Mouse (Mus musculus) lung, embryonic 15.5 days (tissue): ENCODE measurements around the gene Rbm6. TPM values are rescaled to one million over a fixed set of nuclear protein-coding genes. Genes with fewer than 3 reads are reported as not detected.

Experiments
- ATAC-seq: fragments of 200-750 bp; cut with Nextera tagmentation; 2 replicates; pipeline ENCODE4 v1.8.0; 2017; ENCODE audit warnings: moderate number of reproducible peaks, borderline replicate concordance; ENCODE audit not compliant: low FRiP score, low TSS enrichment; ENCODE audit errors: extremely low read depth
- H3K27ac ChIP-seq: fragments of 300-500 bp; sonication (generic); 2 replicates; pipeline ENCODE4 v1.5.1; 2015; ENCODE audit warnings: moderate library complexity, mild to moderate bottlenecking, inconsistent platforms
- H3K27me3 ChIP-seq: fragments of 300-500 bp; sonication (generic); 2 replicates; pipeline ENCODE4 v1.6.1; 2015; ENCODE audit warnings: inconsistent platforms
- H3K36me3 ChIP-seq: fragments of 300-500 bp; sonication (generic); 2 replicates; pipeline ENCODE4 v1.6.1; 2015; ENCODE audit warnings: inconsistent platforms
- H3K4me1 ChIP-seq: fragments of 300-500 bp; sonication (generic); 2 replicates; pipeline ENCODE4 v1.6.1; 2015; ENCODE audit warnings: inconsistent platforms
- H3K4me2 ChIP-seq: fragments of 300-500 bp; sonication (generic); 2 replicates; pipeline ENCODE4 v1.6.1; 2015; ENCODE audit warnings: inconsistent platforms, mild to moderate bottlenecking, moderate library complexity
- H3K4me3 ChIP-seq: fragments of 300-500 bp; sonication (generic); 2 replicates; pipeline ENCODE4 v1.5.1; 2015; ENCODE audit warnings: mild to moderate bottlenecking, inconsistent platforms
- H3K9ac ChIP-seq: fragments of 300-500 bp; sonication (generic); 2 replicates; pipeline ENCODE4 v1.6.1; 2015; ENCODE audit warnings: inconsistent platforms
- H3K9me3 ChIP-seq: fragments of 300-500 bp; sonication (generic); 2 replicates; pipeline ENCODE4 v1.6.1; 2016; ENCODE audit warnings: inconsistent platforms
- WGBS: fragments of 180-500 bp; shearing (Covaris S2); methylation state at CpG from one replicate; pipeline ENCODE4 v1.1.7; 2015; 5-methylcytosine and 5-hydroxymethylcytosine counted together
- polyA plus RNA-seq: library from polyadenylated mRNA; unstranded; fragments of >200 nt; fragmentation: Nextera tagmentation; extraction: Ambion mirVana; gene quantifications from 2 replicates; pipeline ENCODE4 v1.2.1, GENCODE M21; 2015

The Rbm6 gene
- polyA plus RNA-seq, 1 experiment from 2014 or later, result 74.0 TPM

DNA sequence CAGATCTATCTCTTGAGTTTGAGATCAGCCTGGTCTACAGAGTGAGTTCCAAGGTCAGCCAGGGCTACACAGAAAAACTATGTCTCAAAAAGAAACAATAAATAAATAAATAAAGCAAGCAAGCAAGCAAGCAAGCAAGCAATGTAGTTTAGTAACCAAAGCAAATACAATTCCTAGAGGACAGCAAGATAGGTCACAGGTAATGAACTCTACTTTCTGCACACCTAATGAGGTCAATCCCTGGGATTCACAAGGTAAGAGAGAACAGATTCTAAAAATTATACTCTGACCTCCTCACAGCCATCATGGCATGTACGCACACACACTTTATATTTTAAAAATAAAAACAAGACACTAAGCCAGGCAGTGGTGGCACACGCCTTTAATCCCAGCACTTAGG is 7.0 kb downstream of the Rbm6 start:
- Histone ChIP-seq H3K27me3 (no peaks in the 10 kb centered on the region), H3K27ac (no peak overlapping the region), H3K4me3 (no peak overlapping the region), H3K36me3 (peaks cover 12% of the 10 kb centered on the region; the same call in 1 of the 2 replicates), H3K4me1 (peaks cover 5% of the 10 kb centered on the region), H3K9me3 (no peaks in the 10 kb centered on the region), H3K4me2 (no peak overlapping the region), H3K9ac (no peak overlapping the region)
- ATAC-seq, result no peak
- WGBS, result 95% methylated on average over 2 of the region's 2 CpGs

DNA sequence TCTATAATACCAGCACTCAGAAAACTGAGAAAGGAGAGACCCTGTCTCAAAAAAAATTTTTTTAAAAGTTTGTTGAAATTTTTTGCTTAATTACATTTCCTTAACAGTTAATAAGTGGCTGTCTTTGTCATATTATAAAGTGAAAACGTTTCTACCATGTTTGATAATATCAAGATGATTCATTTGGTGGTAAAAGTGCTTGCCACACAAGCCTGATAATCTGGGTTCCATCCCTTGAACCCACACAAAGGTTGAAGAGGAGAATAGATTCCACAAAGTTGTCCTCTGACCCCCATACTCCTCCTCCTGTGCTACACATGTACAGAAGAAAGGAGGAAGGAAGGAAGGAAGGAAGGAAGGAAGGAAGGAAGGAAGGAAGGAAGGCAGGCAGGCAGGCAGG is 8.5 kb downstream of the Rbm6 start:
- Histone ChIP-seq H3K9me3 (no peaks in the 10 kb centered on the region), H3K9ac (no peak overlapping the region), H3K4me1 (0 out of 2 replicates have a peak, but pooled peaks cover 3% of the 10 kb centered on the region), H3K4me2 (no peak overlapping the region), H3K4me3 (no peak overlapping the region), H3K36me3 (peaks cover 8% of the 10 kb centered on the region), H3K27ac (no peak overlapping the region), H3K27me3 (no peaks in the 10 kb centered on the region)
- WGBS, result 39% methylated on average over 1 of the region's 1 CpGs
- no peak for ATAC-seq

DNA sequence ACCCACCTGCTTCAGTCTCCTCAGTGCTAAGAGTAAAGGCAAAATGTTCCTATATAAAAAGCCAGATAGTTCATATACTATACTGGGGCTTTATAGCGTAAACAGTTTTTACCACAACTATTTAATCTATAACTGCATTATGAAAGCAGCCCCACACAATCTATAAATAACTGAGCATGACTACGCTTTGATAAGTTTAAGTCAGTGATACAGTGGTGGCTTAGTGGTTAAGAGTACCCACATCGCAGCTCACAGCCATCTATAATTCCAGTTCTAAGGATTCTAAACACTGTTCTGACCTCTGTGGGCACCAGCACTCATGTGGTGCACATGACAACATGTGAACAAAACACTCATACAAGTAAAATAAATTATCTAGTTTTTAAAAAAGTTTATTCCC is 14.7 kb downstream of the Rbm6 start:
- ATAC-seq, result no peak
- WGBS, result 87% methylated on average over 3 of the region's 3 CpGs
- no peaks in the 10 kb centered on the region for H3K27me3 ChIP-seq

GRCm38 (mm10) chr9:107848922-107849321 is 24.1 kb downstream of the Rbm6 start:
- Histone ChIP-seq H3K4me3 (no peak overlapping the region), H3K9ac (no peak overlapping the region), H3K4me2 (no peak overlapping the region), H3K9me3 (no peaks in the 10 kb centered on the region), H3K4me1 (no peaks in the 10 kb centered on the region), H3K27ac (no peak overlapping the region), H3K36me3 (peaks cover 51% of the 10 kb centered on the region), H3K27me3 (no peaks in the 10 kb centered on the region)
- 95% methylated on average over 7 of the region's 7 CpGs for WGBS
- ATAC-seq, result no peak

More for the DNA sequence above, 14.7 kb downstream of the Rbm6 start:
- no peak overlapping the region for H3K4me3 ChIP-seq
- no peak overlapping the region for H3K9ac ChIP-seq
- H3K9me3 ChIP-seq, result no peaks in the 10 kb centered on the region
- no peak overlapping the region for H3K4me2 ChIP-seq
- H3K27ac ChIP-seq, result no peak overlapping the region
- no peaks in the 10 kb centered on the region for H3K4me1 ChIP-seq
- H3K36me3 ChIP-seq, result peaks cover 20% of the 10 kb centered on the region

GRCm38 (mm10) chr9:107842709-107843108 is 30.3 kb downstream of the Rbm6 start:
- no peak for ATAC-seq
- Histone ChIP-seq H3K4me1 (no peaks in the 10 kb centered on the region), H3K27ac (no peak overlapping the region), H3K27me3 (no peaks in the 10 kb centered on the region), H3K9ac (no peak overlapping the region), H3K9me3 (no peaks in the 10 kb centered on the region), H3K4me3 (no peak overlapping the region), H3K4me2 (no peak overlapping the region), H3K36me3 (peaks cover 28% of the 10 kb centered on the region)
- WGBS, result 91% methylated on average over 2 of the region's 2 CpGs

DNA sequence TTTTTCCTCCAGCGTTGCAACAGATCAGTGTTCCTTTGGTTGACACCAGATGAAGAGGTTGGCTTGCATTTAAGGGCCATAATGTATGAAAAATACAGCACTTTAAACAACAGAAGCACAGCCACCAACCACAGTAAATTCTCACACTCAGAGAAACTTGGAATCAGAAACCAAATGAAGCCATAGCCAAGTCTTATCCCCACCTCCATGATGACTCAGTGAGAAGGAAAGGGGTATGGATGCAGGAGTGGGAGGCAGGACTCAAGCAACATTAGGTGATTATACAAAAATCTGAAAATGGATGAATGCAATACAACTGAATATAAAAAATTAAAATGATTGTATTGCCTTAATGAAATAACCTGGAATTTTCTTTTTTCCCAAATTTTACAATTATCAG is 34.2 kb downstream of the Rbm6 start:
- Histone ChIP-seq H3K27me3 (no peaks in the 10 kb centered on the region), H3K36me3 (peaks cover 16% of the 10 kb centered on the region; the same call in 1 of the 2 replicates), H3K9me3 (no peaks in the 10 kb centered on the region), H3K4me1 (peaks cover 3% of the 10 kb centered on the region; the same call in 1 of the 2 replicates), H3K4me2 (no peak overlapping the region), H3K9ac (no peak overlapping the region), H3K27ac (no peak overlapping the region), H3K4me3 (no peak overlapping the region)
- whole genome bisulfite sequencing, result 89% methylated on average over 1 of the region's 1 CpGs
- ATAC-seq, result no peak

- Histone ChIP-seq H3K9ac (no peak overlapping the region), H3K4me1 (peaks cover 3% of the 10 kb centered on the region; the same call in 1 of the 2 replicates), H3K27ac (peak overlapping the region; percentile 27), H3K27me3 (no peaks in the 10 kb centered on the region), H3K36me3 (peaks cover 20% of the 10 kb centered on the region), H3K4me3 (no peak overlapping the region), H3K9me3 (no peaks in the 10 kb centered on the region), H3K4me2 (no peak overlapping the region)
- WGBS, result 50% methylated on average over 3 of the region's 3 CpGs
- ATAC-seq, result no peak
Measured at GRCm38 (mm10) chr9:107833826-107834225, 39.2 kb downstream of the Rbm6 start.

- no peak for ATAC-seq
- Histone ChIP-seq H3K27me3 (no peaks in the 10 kb centered on the region), H3K9me3 (no peaks in the 10 kb centered on the region), H3K4me2 (no peak overlapping the region), H3K9ac (no peak overlapping the region), H3K27ac (no peak overlapping the region), H3K4me3 (no peak overlapping the region), H3K4me1 (peaks cover 3% of the 10 kb centered on the region; the same call in 1 of the 2 replicates), H3K36me3 (peaks cover 17% of the 10 kb centered on the region)
Measured at GRCm38 (mm10) chr9:107831765-107832164, 41.3 kb downstream of the Rbm6 start.

GRCm38 (mm10) chr9:107812132-107812531 is 60.9 kb downstream of the Rbm6 start:
- WGBS, result 81% methylated on average over 1 of the region's 1 CpGs
- no peaks in the 10 kb centered on the region for H3K4me1 ChIP-seq
- ATAC-seq, result no peak
- no peaks in the 10 kb centered on the region for H3K27me3 ChIP-seq
- no peak overlapping the region for H3K4me2 ChIP-seq
- H3K36me3 ChIP-seq, result peaks cover 44% of the 10 kb centered on the region
- H3K9ac ChIP-seq, result no peak overlapping the region
- H3K27ac ChIP-seq, result no peak overlapping the region
- no peak overlapping the region for H3K4me3 ChIP-seq
- no peaks in the 10 kb centered on the region for H3K9me3 ChIP-seq

DNA sequence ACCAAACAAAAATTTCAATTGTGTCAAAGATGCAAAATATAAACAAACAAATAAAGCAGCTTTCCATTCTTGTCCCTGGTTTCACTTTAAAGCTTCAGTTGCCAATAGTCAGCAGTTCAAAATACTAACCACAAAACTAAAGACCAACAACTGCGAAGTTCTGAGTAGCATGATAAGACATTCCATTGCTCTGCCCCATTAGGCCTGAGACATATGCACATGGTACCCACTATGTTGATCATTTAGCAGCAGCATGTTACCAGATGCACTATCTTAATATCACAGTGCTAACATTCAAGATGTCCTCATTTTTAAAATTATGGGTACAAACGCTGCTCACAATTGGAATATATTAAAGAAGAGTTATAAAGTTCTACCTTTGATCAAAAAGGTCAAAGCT is 62.1 kb downstream of the Rbm6 start:
- Histone ChIP-seq H3K4me1 (no peaks in the 10 kb centered on the region), H3K27me3 (no peaks in the 10 kb centered on the region), H3K27ac (no peak overlapping the region), H3K4me2 (no peak overlapping the region), H3K4me3 (no peak overlapping the region), H3K36me3 (peaks cover 35% of the 10 kb centered on the region), H3K9me3 (no peaks in the 10 kb centered on the region), H3K9ac (no peak overlapping the region)
- no peak for ATAC-seq
- WGBS, result 88% methylated on average over 2 of the region's 2 CpGs

- Histone ChIP-seq H3K27ac (no peak overlapping the region), H3K4me3 (no peak overlapping the region), H3K9me3 (no peaks in the 10 kb centered on the region), H3K9ac (no peak overlapping the region), H3K36me3 (peaks cover 59% of the 10 kb centered on the region), H3K4me2 (no peak overlapping the region), H3K4me1 (no peaks in the 10 kb centered on the region), H3K27me3 (no peaks in the 10 kb centered on the region)
- 76% methylated on average over 6 of the region's 6 CpGs for WGBS
- ATAC-seq, result no peak
Measured at GRCm38 (mm10) chr9:107791714-107792113, 81.3 kb downstream of the Rbm6 start.

- H3K4me3 ChIP-seq, result no peak overlapping the region
- no peaks in the 10 kb centered on the region for H3K27me3 ChIP-seq
- no peak overlapping the region for H3K27ac ChIP-seq
- H3K36me3 ChIP-seq, result peaks cover 84% of the 10 kb centered on the region
- H3K4me1 ChIP-seq, result no peaks in the 10 kb centered on the region
- H3K9ac ChIP-seq, result no peak overlapping the region
- H3K4me2 ChIP-seq, result no peak overlapping the region
- H3K9me3 ChIP-seq, result no peaks in the 10 kb centered on the region
- no peak for ATAC-seq
- 92% methylated on average over 11 of the region's 11 CpGs for WGBS
Measured at GRCm38 (mm10) chr9:107782536-107783203, 90.4 kb downstream of the Rbm6 start.

DNA sequence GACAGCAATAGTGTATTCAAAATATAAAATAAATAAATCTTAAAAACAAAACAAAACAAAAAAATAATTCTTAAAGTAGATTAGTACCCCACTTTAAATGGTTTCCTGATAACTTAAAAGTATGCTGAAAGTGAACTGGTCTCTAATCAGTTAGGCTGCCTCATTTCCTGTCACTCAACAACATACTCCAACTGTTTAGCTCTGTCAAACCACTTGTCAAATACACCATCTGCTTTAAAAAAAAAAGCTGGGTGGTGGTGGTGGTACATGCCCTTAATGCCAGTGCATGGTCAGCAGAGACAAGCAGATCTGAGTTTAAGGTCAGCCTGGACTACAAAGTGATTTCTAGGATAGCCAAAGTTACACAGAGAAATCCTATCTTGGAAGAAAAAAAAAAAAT is 96.2 kb downstream of the Rbm6 start:
- Histone ChIP-seq H3K4me3 (no peak overlapping the region), H3K27ac (no peak overlapping the region), H3K27me3 (no peaks in the 10 kb centered on the region), H3K36me3 (peaks cover 72% of the 10 kb centered on the region), H3K9me3 (no peaks in the 10 kb centered on the region), H3K9ac (no peak overlapping the region), H3K4me1 (no peaks in the 10 kb centered on the region), H3K4me2 (no peak overlapping the region)
- ATAC-seq, result no peak
